Mouse (Mus musculus) adrenal gland, postnatal 4 days (tissue): Measurements from ENCODE around the gene Phyhipl. TPM values are rescaled to one million over a fixed set of nuclear protein-coding genes. Genes with fewer than 3 reads are reported as not detected.

Experiments used
- DNase-seq, 2 experiments: peaks; one replicate each; pipeline ENCODE4 v3.0.0; 2021 to 2022; ENCODE audit warnings: low spot score in 2 of 2, mixed read lengths in 2 of 2
- total RNA-seq, 2 experiments: library from RNA; stranded (reverse); gene quantifications; 2 replicates each; pipeline ENCODE4 v1.2.3; 2021

Gene Phyhipl
- total RNA-seq, 2 experiments from 2014 or later, result 4.8 to 10.6 TPM

DNA sequence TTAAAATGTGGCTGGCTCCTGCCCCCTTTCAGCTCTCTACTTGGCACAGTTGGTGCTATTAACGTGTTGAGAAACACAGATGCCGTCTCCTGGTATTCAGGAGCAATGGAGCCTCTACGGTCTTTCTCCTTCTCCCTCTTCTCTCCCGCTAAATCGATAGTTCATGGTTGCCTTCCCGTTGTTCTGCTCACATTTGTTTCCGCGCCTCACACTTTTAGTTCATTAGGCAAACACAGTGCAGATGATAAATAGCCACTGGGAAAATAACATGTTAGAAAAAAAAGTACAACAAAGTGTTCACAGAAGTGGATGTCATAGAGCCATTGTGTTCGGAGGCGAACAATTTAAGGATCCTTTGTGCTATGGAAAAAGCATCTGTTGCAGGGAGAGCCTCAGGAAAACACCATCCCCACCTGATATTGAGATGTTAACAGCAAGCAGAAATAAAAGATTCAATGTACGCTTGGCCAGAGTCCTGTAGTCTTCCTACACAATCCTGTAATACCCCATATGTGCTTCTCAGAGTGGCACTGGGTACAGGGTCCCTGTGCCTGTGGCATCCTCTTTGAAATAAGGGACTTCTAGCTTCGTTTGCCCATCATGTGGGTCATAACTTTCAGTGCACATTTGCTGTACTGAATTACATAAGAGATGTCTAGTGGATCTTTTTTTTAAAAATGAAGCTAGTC is 18.0 kb downstream of the Phyhipl start:
- no peak for DNase-seq

DNA sequence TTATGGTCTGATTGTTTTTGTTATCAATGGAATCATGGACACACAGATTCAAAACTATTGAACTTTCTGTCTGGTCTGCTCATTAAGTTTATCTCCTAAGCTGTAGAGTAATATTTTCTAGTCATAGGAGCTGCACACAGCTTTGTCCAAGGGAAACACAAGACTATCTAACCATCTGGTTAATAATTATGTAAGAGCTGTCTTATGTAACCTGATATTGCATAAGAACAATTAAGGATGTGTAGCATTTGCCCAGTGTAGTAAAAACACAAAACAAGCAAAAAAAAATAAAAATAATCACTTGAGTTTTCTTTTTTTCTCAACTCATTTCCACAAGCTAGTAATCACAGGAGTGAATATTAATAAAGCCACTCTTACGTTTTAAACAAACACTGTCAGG is 20.5 kb downstream of the Phyhipl start:
- no peak for DNase-seq

DNA sequence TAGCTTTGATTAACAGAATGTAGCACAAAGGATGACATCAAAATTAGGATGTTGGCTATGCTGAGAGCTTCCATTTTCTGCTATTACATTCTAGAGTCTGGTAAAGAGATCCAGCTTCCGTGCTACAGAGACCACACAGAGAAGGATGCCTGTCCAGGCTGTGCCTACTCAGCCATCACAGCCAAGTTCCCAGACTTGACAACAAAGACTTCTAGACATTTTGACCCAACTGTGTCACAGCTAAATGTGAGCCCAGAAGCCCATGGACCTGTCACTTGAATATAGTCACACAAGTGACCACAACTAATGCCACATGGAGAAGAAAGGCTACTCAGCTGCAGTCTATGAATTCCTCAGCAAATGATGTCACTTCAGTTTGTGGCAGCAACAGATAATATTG is 24.6 kb downstream of the Phyhipl start:
- DNase-seq, result no peak

DNA sequence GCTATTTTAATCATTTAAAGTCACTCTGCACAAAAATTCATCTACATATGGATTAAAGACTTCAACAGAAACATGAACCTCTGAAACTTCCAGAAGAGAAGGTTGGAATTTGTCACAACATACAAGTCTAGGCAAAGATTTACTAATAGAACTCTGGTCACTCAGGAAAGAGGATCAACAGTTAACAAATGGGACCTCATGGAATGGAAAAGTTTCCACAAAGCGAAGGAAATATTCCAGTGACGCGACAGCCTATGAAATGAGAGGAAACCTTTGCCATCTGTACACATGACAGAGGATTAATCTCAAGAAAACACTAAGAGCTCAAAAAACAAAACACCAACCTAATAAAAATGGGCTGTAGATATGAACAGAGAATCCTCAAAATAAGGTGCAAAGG is 32.3 kb downstream of the Phyhipl start:
- DNase-seq, result no peak

DNA sequence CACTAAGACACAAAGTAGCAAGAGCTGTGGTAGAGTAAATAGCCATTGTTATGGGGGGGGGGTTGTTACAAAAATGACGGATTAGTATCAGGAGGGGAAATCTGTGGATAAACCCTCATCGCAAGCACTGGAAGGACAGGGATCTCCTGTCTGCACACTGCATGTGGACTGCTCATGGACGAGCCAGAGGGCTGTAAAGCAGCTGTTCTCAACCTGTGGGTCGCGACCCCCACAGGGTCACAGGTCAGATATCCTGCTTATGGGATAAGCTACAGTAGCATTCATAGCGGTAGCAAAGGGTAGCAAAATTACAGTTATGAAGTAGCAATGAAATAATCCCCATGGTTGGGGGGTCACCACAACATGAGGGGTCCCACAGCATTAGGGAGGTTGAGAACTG is 39.4 kb downstream of the Phyhipl start:
- no peak for DNase-seq

DNA sequence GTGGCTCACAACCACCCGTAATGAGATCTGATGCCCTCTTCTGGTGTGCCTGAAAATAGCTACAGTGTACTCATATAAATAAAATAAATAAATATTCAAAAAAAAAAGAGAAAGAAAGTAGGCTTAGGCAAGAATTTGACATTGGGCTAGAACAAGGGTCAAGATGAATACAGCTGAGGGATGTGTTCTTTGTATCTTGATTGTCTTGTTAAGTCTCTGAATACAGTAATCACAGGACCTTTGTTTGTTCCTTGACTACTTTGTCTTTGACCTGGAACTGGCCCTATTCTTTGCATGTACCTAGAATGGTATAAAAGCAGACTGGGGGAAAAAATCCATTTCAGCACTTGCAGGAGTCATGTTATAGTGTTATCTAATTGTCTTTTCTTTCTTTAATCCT is 44.1 kb downstream of the Phyhipl start:
- DNase-seq, result no peak

DNA sequence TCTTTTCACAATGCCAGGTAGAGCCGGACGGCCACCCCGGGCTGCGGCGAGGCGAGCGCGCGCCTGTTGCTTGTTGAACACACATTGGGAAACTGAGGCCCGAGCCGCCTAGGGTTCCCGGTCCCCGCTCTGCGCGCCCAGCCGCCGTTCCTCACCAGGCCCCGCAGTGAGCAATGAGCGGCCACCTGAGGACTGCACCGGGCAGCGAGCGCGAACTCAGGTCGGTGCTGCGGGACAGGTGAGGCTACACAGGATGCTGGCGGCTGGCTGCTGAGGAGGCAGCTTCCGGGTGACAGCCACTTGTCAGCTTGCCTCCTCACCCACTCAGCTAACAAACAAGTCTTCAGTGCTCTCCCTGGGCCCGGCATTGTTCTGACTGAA is 55.9 kb downstream of the Phyhipl start:
- no peak for DNase-seq

DNA sequence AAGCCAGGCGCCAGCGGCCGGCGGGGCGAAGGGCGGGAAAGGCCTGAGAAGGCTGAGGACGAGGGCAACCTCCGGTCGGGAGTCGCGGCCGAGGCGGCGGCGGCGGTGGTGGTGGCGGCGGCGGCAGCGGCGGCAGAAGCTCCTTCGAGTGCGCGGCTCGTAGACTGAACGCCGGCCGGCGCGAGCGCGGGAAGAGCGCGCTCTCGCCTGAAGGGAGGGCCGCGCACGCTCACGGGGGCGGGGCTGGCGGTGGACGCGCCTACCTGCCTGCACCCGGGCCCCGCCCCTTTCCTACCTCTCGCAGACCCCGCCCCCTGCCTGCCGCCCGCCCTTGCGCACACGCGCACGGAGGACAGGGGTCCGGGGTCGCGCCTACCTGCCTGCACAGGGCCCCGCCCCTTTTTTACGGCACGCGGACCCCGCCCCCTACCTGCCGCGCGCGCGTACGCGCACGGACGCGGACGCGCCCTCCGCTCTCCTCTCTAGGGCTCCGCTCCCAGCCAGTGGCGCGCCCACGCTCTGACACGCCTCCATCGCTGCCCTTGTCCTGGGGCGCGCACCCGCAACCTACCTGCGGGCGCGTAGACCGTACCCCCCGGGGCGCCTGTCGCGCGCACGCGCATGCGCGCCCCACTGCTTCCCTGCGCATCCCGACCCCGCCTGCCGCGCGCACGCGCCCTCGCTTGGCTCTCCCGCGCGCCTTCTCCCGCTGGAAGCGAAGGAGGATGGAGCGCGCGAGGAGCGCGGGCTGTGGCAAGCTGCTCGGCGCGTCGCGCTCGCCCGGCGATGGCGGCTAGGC is 56.4 kb downstream of the Phyhipl start:
- DNase-seq, result peak; percentile 21 to 25

DNA sequence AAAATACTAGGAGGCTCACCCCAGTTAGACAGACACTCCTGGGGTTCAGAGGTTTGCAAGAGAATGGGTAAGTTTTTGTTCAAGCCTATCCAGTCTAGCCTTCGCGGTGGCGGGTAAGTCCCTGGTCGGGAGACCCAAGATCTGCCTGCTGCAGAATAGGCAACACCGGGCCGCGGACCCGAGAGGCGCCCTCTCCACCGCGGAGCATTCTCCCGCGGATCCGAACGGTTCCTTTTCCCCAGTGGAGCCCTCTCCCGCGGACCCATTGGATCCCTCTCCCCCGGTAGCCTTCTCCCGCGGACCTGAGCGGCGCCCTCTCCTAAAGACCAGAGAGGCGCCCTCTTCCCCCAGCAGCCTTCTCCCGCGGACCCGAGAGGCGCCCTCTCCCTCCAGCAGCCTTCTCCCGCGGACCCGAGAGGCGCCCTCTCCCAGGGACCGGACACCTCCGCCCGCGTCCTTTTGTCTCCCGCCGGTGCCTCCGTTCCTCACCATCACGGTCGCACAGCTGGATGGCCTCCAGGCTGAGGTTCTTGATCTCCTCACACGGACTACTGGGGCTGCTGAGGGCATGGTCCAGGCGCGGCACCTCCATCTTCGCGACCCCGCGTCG is 57.1 kb downstream of the Phyhipl start:
- peak; percentile 4 to 9 for DNase-seq

DNA sequence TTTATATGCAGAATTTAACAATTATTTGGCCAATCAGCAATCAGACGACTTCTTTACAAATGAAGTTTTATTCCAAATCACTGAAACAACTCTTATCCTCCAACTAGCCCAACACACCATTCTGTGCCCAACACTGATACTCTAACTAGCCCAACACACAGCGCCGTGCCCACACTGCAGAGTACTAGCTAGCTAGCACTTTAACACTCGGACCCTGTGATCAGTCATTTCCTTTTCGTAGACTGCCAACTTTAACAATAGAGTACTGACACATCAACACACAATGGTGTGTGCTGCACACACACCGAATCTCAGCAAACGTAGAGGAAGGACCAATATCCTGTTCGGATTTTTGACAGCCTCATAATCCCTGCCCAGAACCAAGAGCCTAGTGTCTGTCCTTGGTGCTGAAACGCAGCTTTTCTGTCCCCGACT is 57.7 kb downstream of the Phyhipl start:
- DNase-seq, result no peak

DNA sequence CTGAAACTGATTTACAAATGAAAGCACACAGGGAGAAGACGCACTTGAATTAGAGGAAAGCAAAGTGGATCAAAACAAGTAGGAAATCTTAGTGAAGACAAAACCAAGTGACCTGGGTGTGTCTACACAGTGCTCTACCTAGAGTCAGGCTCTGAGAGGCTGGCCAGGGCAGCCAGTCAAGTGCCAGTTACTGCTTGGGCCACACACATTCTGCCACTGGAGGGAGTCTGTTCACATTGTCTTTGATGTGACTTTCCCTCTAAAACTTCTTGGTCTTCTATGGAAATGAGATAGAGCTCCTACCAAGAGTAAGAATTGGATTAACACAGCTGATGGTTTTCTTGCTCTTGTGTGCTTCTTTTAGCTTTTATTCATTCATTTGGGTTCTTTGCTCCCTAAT is 61.8 kb downstream of the Phyhipl start:
- DNase-seq, result no peak

DNA sequence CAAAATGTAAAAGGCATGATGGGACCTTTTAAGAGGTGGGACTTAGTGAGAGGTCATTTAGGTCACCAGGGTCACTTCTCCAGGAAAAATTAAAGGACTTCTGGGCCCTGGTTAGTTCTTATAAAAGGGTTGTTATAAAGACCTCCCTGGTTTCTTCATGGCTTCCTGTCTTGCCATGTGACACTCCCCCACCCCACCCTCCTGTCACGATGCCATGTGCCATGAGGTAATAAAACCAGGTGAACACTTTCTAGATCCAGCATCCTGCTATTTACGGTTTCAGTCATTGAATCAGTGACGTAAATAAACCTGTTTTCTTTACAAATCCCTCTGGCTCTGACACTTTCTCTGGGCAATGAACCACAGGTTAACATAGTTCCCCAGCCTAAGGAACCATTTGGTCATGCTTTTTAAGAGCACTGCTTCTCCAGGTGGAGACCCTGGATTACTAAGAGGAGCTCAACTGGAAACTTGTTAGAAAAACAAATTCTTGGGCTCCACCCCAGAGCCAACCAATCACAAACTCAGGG is 68.8 kb downstream of the Phyhipl start:
- DNase-seq, result no peak

DNA sequence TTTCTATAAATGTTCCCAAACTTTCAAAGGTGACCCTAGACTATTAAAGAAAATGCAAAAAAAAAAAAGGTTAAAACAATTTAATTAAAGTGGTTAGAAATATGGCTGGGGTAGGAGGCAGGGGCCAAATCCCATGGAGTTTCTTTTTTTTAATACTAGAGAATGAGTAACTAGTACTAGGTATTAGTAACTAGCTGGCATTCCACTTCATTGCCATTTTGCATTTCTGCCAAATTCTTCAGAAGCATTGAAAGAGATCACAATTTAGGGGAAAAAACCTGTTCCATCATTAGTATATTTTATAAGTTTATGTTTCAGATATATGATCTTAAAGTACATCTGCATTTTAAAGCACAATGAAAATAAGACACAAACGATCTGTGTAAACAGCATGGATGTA is 71.6 kb downstream of the Phyhipl start:
- no peak for DNase-seq

DNA sequence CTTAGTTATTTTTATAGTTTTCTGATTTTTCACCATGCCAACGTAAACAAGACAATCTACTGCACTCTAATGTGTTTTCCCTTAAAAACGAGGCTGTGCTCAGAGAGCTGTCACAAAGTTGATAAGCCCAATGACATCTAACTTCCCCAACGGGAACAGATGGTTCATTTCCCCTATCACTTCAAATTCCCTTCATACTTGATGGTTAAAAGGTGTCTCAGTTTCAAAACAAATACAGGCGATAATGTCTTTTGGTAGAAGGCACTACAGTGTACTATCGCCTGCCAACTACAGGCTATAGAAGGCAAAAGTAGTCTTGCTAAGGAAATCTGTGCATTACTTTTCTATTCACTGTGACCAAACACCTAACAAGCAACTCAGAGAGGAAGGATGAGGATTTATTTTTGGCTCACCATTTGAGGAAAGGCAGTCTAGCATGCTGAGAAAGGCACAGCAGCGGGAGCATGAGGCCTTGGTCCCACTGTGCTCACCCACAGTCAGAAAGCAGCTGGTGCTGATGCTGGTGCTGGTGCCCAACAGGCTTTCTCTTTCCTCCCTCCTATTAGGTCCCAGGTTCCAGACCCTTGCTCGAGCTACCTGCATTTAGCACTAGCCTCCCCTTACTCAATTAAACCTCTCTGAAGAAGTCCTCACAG is 74.1 kb downstream of the Phyhipl start:
- DNase-seq, result no peak

DNA sequence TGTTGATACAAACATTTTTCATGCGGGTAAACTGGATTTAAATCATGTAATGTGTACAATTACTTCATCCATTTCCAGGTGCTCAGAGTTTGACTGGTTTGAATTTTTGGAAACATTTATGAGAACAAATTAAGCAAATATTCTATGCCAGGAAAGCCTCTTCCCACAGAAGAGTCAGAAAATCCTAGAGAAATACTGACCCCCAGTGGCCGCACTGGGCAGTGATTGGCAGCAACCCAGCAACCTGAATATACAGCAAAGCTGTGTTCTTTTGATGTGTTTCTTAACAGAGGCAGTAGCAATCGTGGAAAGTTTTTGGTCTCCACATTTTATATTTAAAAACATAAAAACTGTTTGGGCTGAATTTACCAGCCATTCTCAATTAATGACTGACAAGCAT is 92.1 kb downstream of the Phyhipl start:
- DNase-seq, result peak; percentile 29 to 39

DNA sequence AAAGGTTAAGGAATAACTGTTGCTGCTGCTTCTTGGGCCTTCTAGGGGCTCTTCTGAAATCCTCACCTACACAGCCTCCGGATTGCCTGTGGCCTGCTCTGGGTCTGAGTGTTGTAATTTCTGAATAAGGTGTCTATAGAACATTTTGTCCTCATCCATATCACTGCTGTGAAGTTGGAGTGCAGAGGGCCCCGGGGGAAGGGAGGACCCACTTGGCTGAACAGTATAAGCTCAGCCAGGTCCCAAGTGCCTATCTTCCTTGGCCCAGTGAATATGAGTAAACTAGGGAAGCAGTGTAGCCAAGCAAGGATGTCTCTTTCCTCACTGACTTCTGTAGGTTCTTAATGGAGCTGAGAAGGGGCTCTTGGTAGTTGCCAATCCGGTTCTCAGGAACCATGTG is 103.2 kb downstream of the Phyhipl start:
- DNase-seq, result no peak

DNA sequence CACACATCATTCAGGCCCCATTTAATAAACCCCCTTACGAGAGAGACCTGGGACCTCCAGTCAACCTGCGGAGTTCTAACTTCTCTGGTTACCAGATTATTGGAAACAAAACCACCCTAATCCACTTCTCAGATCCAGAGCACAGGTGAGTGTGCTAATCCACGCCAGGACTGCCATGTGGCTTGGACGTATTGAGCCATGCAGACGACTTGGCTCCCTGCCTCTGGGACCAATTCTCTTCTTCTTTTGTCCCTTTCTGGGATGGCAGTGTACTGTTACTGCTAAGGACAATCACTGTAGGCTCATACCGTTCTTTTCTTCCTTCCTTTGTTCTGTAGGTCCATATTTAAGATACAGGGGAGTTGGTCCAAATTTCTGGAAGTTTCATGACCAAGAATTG is 112.9 kb downstream of the Phyhipl start:
- DNase-seq, result no peak

DNA sequence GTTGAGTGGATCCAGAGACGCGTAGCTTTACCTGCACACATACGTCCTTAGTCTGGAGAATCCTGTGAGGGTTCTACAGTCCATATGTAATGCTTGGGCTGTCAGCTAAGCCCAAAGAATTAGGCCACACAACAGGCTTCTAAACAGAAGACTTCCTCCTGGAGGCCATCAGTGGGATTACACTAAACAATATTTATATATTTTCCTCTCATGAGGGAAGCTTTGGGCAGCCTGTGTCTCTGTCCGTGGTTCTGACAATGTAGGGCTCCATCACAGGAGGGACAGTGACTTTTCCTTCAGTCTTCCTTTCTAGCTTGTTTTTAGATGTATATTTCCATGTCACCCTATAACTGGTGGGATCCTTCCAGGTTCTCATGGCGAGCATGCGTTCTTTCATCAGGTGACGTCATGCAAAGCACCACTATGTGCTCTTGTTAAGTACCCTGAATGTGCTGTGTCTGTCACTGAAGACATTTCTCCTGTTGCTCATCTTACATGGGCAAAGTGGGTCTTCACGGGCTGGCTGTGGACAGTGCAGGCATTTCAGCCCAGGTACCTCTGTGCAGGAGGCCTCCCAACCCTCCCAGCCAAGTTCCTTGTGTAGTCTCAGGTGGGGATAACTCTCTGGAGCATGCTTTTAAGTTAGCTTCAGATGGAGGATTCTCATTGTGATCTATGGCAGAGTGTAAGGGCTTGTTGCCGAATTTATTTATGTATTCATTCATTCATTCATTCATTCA is 115.1 kb downstream of the Phyhipl start:
- DNase-seq, result no peak

DNA sequence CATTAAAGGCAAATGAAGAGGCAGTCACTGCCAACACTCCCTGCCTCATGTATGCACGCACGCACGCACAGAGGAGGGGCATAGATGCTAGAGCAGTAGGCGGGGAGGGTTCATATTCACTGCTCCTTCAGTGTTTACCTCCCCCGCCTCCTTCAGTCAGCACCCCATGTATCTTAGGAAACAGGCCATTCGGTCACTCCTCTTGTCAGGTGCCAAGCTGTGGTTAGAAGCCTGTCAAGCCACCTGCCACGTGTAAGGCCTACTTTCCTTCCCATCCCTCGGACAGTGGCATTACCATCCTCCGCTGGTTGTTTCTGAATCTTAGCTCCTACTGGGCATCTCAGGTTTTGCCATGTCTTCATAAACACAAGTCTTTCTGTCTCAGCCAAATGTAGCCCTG is 116.5 kb downstream of the Phyhipl start:
- DNase-seq, result no peak

DNA sequence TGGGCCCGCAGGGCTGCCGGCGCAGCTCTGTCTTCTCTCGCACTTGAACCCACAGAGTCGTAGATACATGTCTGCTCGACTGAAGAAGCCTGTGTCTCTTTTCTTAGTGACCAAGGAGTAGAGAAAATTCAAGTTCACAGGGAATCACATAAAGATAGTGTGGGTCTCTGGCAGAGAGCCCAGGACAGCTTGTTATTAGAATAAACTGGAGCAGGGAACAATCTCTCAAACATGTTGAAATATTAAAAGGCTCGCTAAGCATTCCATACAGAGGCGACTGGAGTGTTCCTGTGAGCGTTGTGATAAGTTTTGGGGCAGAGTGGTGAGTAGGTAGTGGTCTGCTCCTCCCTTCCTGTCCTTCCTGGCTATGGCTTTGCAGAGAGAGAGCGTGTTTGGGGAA is 118.1 kb downstream of the Phyhipl start:
- DNase-seq, result no peak

DNA sequence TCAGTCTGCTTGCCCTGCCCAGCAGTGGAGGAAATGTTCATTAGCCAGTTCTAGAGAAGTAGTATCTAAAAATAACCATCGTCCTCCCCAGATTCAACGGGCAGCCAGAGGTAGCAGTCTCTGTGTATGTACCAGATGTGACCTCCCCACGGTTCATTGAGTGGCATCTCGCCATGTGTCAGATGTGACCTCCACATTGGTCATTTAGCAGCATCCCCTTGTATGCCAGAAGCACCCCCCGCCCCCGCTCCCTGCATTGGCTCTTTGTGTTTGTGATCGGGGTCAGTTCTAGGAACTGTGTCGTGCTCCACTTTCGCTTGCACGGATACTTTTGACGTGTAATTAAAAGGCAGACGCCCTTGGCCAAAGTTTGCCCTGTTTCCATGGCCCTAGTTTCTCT is 120.4 kb downstream of the Phyhipl start:
- no peak for DNase-seq
